Mouse (Mus musculus) heart, embryonic 13.5 days (tissue): ENCODE data around the gene Slc38a2. TPM values are rescaled to one million over a fixed set of nuclear protein-coding genes. Genes with fewer than 3 reads are reported as not detected.
A peak's percentile ranks its signal among the peaks of the same experiment; 100 is the strongest.

Source experiments
- ATAC-seq: fragments of 200-750 bp; cut with Nextera tagmentation; 2 replicates; pipeline ENCODE4 v1.8.0; 2017; ENCODE audit warnings: moderate TSS enrichment; ENCODE audit not compliant: insufficient number of reproducible peaks, low FRiP score, low TSS enrichment; ENCODE audit errors: extremely low read depth
- H3K27ac ChIP-seq: fragments of 300-500 bp; sonication (generic); replicated peaks from 2 replicates; pipeline ENCODE4 v1.5.1; 2015; ENCODE audit warnings: moderate library complexity, mild to moderate bottlenecking, inconsistent platforms
- H3K27me3 ChIP-seq: fragments of 300-500 bp; sonication (generic); replicated peaks from 2 replicates; pipeline ENCODE4 v1.6.1; 2015; ENCODE audit warnings: mild to moderate bottlenecking, inconsistent platforms
- H3K36me3 ChIP-seq: fragments of 300-500 bp; sonication (generic); 2 replicates; pipeline ENCODE4 v1.6.1; 2015; ENCODE audit warnings: mild to moderate bottlenecking, inconsistent platforms
- H3K4me1 ChIP-seq: fragments of 300-500 bp; sonication (generic); 2 replicates; pipeline ENCODE4 v1.6.1; 2015; ENCODE audit warnings: inconsistent platforms
- H3K4me2 ChIP-seq: fragments of 300-500 bp; sonication (generic); 2 replicates; pipeline ENCODE4 v1.6.1; 2015; ENCODE audit warnings: inconsistent platforms, mild to moderate bottlenecking, moderate library complexity
- H3K4me3 ChIP-seq: fragments of 300-500 bp; sonication (generic); 2 replicates; pipeline ENCODE4 v1.5.1; 2015; ENCODE audit warnings: moderate library complexity, mild to moderate bottlenecking, inconsistent platforms
- H3K9ac ChIP-seq: fragments of 300-500 bp; sonication (generic); 2 replicates; pipeline ENCODE4 v1.6.1; 2015; ENCODE audit warnings: inconsistent platforms, mild to moderate bottlenecking, moderate library complexity
- H3K9me3 ChIP-seq: fragments of 300-500 bp; sonication (generic); 2 replicates; pipeline ENCODE4 v1.6.1; 2016; ENCODE audit warnings: inconsistent platforms
- WGBS: fragments of 180-500 bp; shearing (Covaris S2); methylation state at CpG from one replicate; pipeline ENCODE4 v1.1.7; 2015; ENCODE audit warnings: mixed read lengths; 5-methylcytosine and 5-hydroxymethylcytosine counted together
- polyA plus RNA-seq: library from polyadenylated mRNA; unstranded; fragments of >200 nt; fragmentation: Nextera tagmentation; extraction: Ambion mirVana; gene quantifications from 2 replicates; pipeline ENCODE4 v1.2.1, GENCODE M21; 2015

Slc38a2 gene
- polyA plus RNA-seq, 1 experiment from 2014 or later, result 115 TPM

- 0 out of 2 replicates have a peak, but pooled peaks cover 3% of the 10 kb centered on the region for H3K9me3 ChIP-seq
- no peak for ATAC-seq
- no peaks in the 10 kb centered on the region for H3K36me3 ChIP-seq
- peaks cover 26% of the 10 kb centered on the region for H3K4me1 ChIP-seq
- WGBS, result 50% methylated on average over 4 of the region's 4 CpGs
- no peak overlapping the region for H3K4me2 ChIP-seq
- no peak overlapping the region for H3K4me3 ChIP-seq
- no peak overlapping the region for H3K27ac ChIP-seq
- H3K9ac ChIP-seq, result no peak overlapping the region
- H3K27me3 ChIP-seq, result no peaks in the 10 kb centered on the region
Measured at GRCm38 (mm10) chr15:96740091-96740490, 40.6 kb upstream of the Slc38a2 start.

GRCm38 (mm10) chr15:96736663-96737385, 37.3 kb upstream of the Slc38a2 start:
- H3K4me3 ChIP-seq, result no peak overlapping the region
- no peak overlapping the region for H3K4me2 ChIP-seq
- no peaks in the 10 kb centered on the region for H3K36me3 ChIP-seq
- no peak for ATAC-seq
- no peak overlapping the region for H3K27ac ChIP-seq
- H3K9me3 ChIP-seq, result 0 out of 2 replicates have a peak, but pooled peaks cover 3% of the 10 kb centered on the region
- 79% methylated on average over 15 of the region's 15 CpGs for WGBS
- H3K9ac ChIP-seq, result no peak overlapping the region
- no peaks in the 10 kb centered on the region for H3K27me3 ChIP-seq
- peaks cover 16% of the 10 kb centered on the region for H3K4me1 ChIP-seq

GRCm38 (mm10) chr15:96735562-96736160, 36.1 kb upstream of the Slc38a2 start:
- no peak overlapping the region for H3K9ac ChIP-seq
- no peaks in the 10 kb centered on the region for H3K27me3 ChIP-seq
- no peak overlapping the region for H3K27ac ChIP-seq
- WGBS, result 79% methylated on average over 15 of the region's 15 CpGs
- peaks cover 16% of the 10 kb centered on the region for H3K4me1 ChIP-seq
- ATAC-seq, result no peak
- no peak overlapping the region for H3K4me3 ChIP-seq
- no peaks in the 10 kb centered on the region for H3K36me3 ChIP-seq
- H3K4me2 ChIP-seq, result no peak overlapping the region
- no peaks in the 10 kb centered on the region for H3K9me3 ChIP-seq

GRCm38 (mm10) chr15:96734423-96734822, 34.9 kb upstream of the Slc38a2 start:
- H3K27ac ChIP-seq, result peak overlapping the region; percentile 42; the same call in 1 of the 2 replicates
- no peaks in the 10 kb centered on the region for H3K9me3 ChIP-seq
- no peak for ATAC-seq
- H3K27me3 ChIP-seq, result no peaks in the 10 kb centered on the region
- no peak overlapping the region for H3K4me2 ChIP-seq
- H3K4me3 ChIP-seq, result no peak overlapping the region
- WGBS, result 52% methylated on average over 7 of the region's 7 CpGs
- no peak overlapping the region; the same call in 1 of the 2 replicates for H3K9ac ChIP-seq
- H3K4me1 ChIP-seq, result peaks cover 26% of the 10 kb centered on the region
- no peaks in the 10 kb centered on the region for H3K36me3 ChIP-seq

GRCm38 (mm10) chr15:96730416-96730815, 30.9 kb upstream of the Slc38a2 start:
- Histone ChIP-seq H3K4me2 (no peak overlapping the region), H3K9me3 (no peaks in the 10 kb centered on the region), H3K27me3 (no peaks in the 10 kb centered on the region), H3K9ac (no peak overlapping the region), H3K4me3 (no peak overlapping the region), H3K4me1 (peaks cover 36% of the 10 kb centered on the region), H3K27ac (no peak overlapping the region), H3K36me3 (no peaks in the 10 kb centered on the region)
- WGBS, result 76% methylated on average over 9 of the region's 9 CpGs
- ATAC-seq, result no peak

- ATAC-seq, result no peak
- 58% methylated on average over 9 of the region's 9 CpGs for WGBS
- no peaks in the 10 kb centered on the region for H3K27me3 ChIP-seq
- H3K4me2 ChIP-seq, result no peak overlapping the region
- peaks cover 36% of the 10 kb centered on the region for H3K4me1 ChIP-seq
- H3K36me3 ChIP-seq, result no peaks in the 10 kb centered on the region
- no peak overlapping the region for H3K27ac ChIP-seq
- H3K4me3 ChIP-seq, result no peak overlapping the region
- H3K9ac ChIP-seq, result no peak overlapping the region
- H3K9me3 ChIP-seq, result no peaks in the 10 kb centered on the region
Measured at GRCm38 (mm10) chr15:96729785-96730184, 30.3 kb upstream of the Slc38a2 start.

GRCm38 (mm10) chr15:96728993-96729392, 29.5 kb upstream of the Slc38a2 start:
- H3K36me3 ChIP-seq, result no peaks in the 10 kb centered on the region
- H3K4me1 ChIP-seq, result peaks cover 28% of the 10 kb centered on the region
- 54% methylated on average over 10 of the region's 10 CpGs for WGBS
- no peak overlapping the region for H3K9ac ChIP-seq
- H3K27ac ChIP-seq, result no peak overlapping the region
- H3K4me3 ChIP-seq, result no peak overlapping the region
- H3K4me2 ChIP-seq, result no peak overlapping the region
- no peaks in the 10 kb centered on the region for H3K27me3 ChIP-seq
- no peak for ATAC-seq
- H3K9me3 ChIP-seq, result no peaks in the 10 kb centered on the region

- H3K4me3 ChIP-seq, result no peak overlapping the region
- no peaks in the 10 kb centered on the region for H3K27me3 ChIP-seq
- H3K4me1 ChIP-seq, result peaks cover 21% of the 10 kb centered on the region
- no peaks in the 10 kb centered on the region for H3K36me3 ChIP-seq
- WGBS, result 64% methylated on average over 4 of the region's 4 CpGs
- H3K27ac ChIP-seq, result no peak overlapping the region
- no peak for ATAC-seq
- no peaks in the 10 kb centered on the region for H3K9me3 ChIP-seq
- H3K4me2 ChIP-seq, result no peak overlapping the region
- no peak overlapping the region for H3K9ac ChIP-seq
Measured at GRCm38 (mm10) chr15:96728346-96728745, 28.8 kb upstream of the Slc38a2 start.

GRCm38 (mm10) chr15:96724506-96724905, 25.0 kb upstream of the Slc38a2 start:
- Histone ChIP-seq H3K4me2 (no peak overlapping the region), H3K4me1 (peaks cover 10% of the 10 kb centered on the region), H3K27me3 (no peaks in the 10 kb centered on the region), H3K27ac (no peak overlapping the region), H3K36me3 (no peaks in the 10 kb centered on the region), H3K4me3 (no peak overlapping the region), H3K9me3 (no peaks in the 10 kb centered on the region), H3K9ac (no peak overlapping the region)
- no peak for ATAC-seq

- Histone ChIP-seq H3K36me3 (no peaks in the 10 kb centered on the region), H3K27me3 (no peaks in the 10 kb centered on the region), H3K4me1 (no peaks in the 10 kb centered on the region), H3K4me2 (no peak overlapping the region), H3K9ac (no peak overlapping the region), H3K9me3 (no peaks in the 10 kb centered on the region), H3K4me3 (no peak overlapping the region), H3K27ac (no peak overlapping the region)
- no peak for ATAC-seq
- whole genome bisulfite sequencing, result 73% methylated on average over 7 of the region's 7 CpGs
Measured at GRCm38 (mm10) chr15:96722228-96722627, 22.7 kb upstream of the Slc38a2 start.

GRCm38 (mm10) chr15:96720146-96720545, 20.6 kb upstream of the Slc38a2 start:
- H3K9me3 ChIP-seq, result no peaks in the 10 kb centered on the region
- no peak overlapping the region for H3K27ac ChIP-seq
- no peaks in the 10 kb centered on the region for H3K36me3 ChIP-seq
- 86% methylated on average over 6 of the region's 6 CpGs for WGBS
- no peak for ATAC-seq
- no peak overlapping the region for H3K4me2 ChIP-seq
- no peak overlapping the region for H3K9ac ChIP-seq
- no peak overlapping the region for H3K4me3 ChIP-seq
- no peaks in the 10 kb centered on the region for H3K27me3 ChIP-seq
- 0 out of 2 replicates have a peak, but pooled peaks cover 7% of the 10 kb centered on the region for H3K4me1 ChIP-seq

GRCm38 (mm10) chr15:96718466-96718865, 18.9 kb upstream of the Slc38a2 start:
- no peak for ATAC-seq
- H3K4me2 ChIP-seq, result no peak overlapping the region
- WGBS, result 70% methylated on average over 7 of the region's 7 CpGs
- H3K27me3 ChIP-seq, result no peaks in the 10 kb centered on the region
- no peaks in the 10 kb centered on the region for H3K9me3 ChIP-seq
- no peak overlapping the region for H3K4me3 ChIP-seq
- H3K9ac ChIP-seq, result no peak overlapping the region
- 0 out of 2 replicates have a peak, but pooled peaks cover 7% of the 10 kb centered on the region for H3K4me1 ChIP-seq
- H3K36me3 ChIP-seq, result no peaks in the 10 kb centered on the region
- H3K27ac ChIP-seq, result no peak overlapping the region
